Mouse (Mus musculus): ENCODE data around the gene Naga. TPM values are rescaled to one million over a fixed set of nuclear protein-coding genes. Genes with fewer than 3 reads are reported as not detected.
A peak's percentile ranks its signal among the peaks of the same experiment; 100 is the strongest.

Gene Naga
- polyA plus RNA-seq, 1 experiment from 2014 or later, result 27.1 TPM

DNA sequence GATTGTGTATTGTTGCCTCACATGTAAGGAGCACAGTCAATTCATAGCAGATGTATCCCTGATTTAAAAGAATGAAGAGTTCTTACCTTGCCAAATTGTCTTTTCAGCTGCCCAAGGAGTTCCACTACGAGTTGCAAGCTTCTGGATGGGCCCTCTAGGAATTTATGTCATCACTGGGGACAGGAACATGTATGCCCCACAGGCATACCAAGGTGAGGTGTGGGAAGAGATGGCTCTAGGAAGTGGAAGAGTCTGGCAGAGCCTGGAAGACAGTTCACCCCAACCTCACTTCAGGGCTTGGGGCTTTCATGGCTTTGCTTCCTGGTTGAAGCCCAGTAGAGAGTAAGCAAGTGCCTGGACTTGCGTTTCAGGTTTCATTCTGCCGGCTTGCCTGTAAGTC lies 30.3 kb downstream of the Naga start:
- Histone ChIP-seq H3K27me3 (replicated peaks) (no peaks in the 10 kb centered on the region), H3K9ac (no peak overlapping the region), H3K4me1 (no peaks in the 10 kb centered on the region), H3K9me3 (no peaks in the 10 kb centered on the region), H3K4me3 (no peak overlapping the region), H3K4me2 (replicated peaks) (no peak overlapping the region), H3K27ac (no peak overlapping the region), H3K36me3 (no peaks in the 10 kb centered on the region)
- 82% methylated on average over 3 of the region's 3 CpGs for WGBS
- no peak for ATAC-seq (ENCODE audit: low FRiP score, low read depth)

DNA sequence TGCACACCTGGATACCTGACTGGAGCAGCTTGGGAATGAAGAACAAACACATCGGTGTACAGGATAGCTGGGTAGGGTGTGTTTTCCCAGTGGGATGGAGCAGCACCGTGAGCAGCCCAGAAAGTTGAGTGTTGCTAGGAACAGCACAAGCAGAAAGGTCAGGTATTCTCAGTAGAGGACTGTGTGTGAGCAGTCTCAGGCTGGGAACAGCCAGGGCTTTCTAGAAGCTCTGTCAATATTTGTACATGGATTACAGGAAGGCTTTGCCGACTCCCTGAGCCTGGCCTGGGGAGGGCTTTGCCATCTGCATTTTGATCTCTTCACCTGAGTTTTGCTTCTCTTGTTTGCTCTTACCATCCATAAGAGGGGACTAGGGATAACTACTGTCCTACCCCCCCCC lies 31.6 kb downstream of the Naga start:
- H3K27me3 ChIP-seq (replicated peaks), result no peaks in the 10 kb centered on the region
- no peak overlapping the region for H3K27ac ChIP-seq
- 85% methylated on average over 3 of the region's 3 CpGs for WGBS
- no peak overlapping the region for H3K4me2 ChIP-seq (replicated peaks)
- H3K4me3 ChIP-seq, result no peak overlapping the region
- no peaks in the 10 kb centered on the region for H3K4me1 ChIP-seq
- H3K9ac ChIP-seq, result no peak overlapping the region
- no peak for ATAC-seq (ENCODE audit: low FRiP score, low read depth)
- no peaks in the 10 kb centered on the region for H3K36me3 ChIP-seq
- H3K9me3 ChIP-seq, result no peaks in the 10 kb centered on the region

DNA sequence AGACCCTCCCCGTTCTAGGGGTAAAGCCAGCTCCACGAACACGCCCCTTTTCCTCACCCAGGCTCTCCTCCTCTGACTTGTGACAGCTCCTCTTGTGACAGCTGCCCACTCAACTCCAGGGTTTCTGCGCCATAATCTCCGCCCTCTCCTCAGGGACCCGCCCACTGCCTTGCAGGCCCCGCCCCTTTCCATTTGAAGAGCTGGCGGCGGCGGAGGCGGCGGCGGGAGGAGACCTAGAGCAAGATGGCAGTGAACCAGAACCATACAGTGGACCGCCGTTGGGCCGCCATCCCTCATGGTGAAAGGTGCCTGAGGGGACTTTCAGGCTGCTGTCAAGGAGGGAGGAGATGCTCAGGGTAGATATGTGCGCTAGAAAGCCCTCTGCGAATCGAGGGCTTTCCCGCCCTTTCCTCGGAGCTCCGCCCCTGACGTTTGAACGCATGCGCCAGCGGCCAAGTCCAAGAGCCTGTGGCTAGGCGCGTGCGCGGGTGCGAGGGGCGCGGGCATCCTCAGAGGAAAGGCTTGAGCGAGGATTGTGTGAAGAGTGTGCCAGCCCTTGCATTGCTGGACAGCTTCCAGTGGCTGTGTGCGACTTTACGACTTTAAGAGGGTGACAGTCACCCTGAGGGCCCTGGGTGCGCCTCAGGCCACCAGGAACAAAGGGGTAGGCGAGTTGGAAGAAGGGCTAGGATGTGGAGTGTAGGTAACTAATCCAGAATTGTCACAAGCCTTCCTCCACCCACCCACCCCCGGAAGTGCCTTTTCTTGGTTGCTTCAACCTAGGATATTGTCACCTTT lies 39.8 kb downstream of the Naga start, which contains the start of gene Wbp2nl:
TSS of gene Wbp2nl (plus strand) at position 191 of the 798 bp plus-strand sequence.
- 58% methylated on average over 39 of the region's 39 CpGs for WGBS

DNA sequence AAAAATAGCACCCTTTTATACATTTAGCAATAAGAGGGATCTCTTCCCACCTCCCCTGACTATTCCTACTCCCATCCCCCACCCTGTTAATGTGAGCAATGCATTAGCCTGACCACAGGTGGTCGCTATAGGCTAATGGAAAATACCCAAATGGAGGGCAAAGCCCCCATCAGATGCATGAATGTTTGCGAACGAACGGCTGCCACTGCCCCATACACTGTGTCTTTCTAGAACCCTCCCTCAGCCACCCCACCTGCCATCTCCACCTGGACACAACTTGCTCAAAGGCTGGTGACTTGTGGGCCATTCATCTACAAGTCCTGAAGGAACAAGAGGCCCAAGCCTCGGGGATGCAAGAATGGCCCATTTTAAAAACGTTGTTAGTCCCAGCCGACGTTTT lies 44.7 kb downstream of the Naga start:
- H3K4me2 ChIP-seq (replicated peaks), result no peak overlapping the region
- no peak overlapping the region for H3K9ac ChIP-seq
- H3K4me3 ChIP-seq, result no peak overlapping the region
- peaks cover 29% of the 10 kb centered on the region for H3K36me3 ChIP-seq
- no peaks in the 10 kb centered on the region for H3K27me3 ChIP-seq (replicated peaks)
- WGBS, result 46% methylated on average over 8 of the region's 8 CpGs
- no peaks in the 10 kb centered on the region for H3K9me3 ChIP-seq
- H3K27ac ChIP-seq, result no peak overlapping the region
- H3K4me1 ChIP-seq, result peaks cover 19% of the 10 kb centered on the region
- ATAC-seq (ENCODE audit: low FRiP score, low read depth), result peak; percentile 30

More for the DNA sequence above, 39.8 kb downstream of the Naga start, which contains the start of gene Wbp2nl:
- Histone ChIP-seq H3K4me3 (no peak within 1 kb of the TSS), H3K4me2 (replicated peaks) (0 out of 2 replicates have a peak within 1 kb of the TSS, but pooled peaks have one; percentile 22), H3K27ac (no peak within 1 kb of the TSS), H3K4me1 (peaks cover 2% of the 10 kb centered on the region), H3K36me3 (no peaks in the 10 kb centered on the region), H3K9me3 (no peaks in the 10 kb centered on the region), H3K27me3 (replicated peaks) (0 out of 2 replicates have a peak, but pooled peaks cover 3% of the 10 kb centered on the region), H3K9ac (no peak within 1 kb of the TSS)
- no peak for ATAC-seq (ENCODE audit: low FRiP score, low read depth)

DNA sequence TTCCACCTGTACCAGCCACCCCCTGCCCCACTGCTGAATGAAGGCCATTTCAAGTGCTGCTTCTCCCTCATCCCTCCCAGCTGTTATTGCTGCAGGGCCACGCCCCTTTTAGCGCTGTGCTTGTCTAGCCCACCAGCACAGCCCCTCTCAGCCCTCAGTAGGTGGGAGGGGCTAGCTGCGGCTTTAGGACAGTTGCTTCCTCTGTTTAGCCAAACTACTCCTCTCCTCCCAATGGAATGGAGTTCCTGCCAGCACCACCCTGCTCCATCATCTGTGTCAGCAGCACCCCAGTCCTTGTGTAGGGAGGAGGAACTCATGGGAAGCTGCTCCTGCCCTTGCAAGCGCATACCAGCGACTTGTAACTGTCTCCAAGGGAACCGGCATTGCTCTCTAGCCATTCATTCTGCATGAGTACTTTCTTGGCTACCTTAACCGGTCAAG lies 45.4 kb downstream of the Naga start:
- 2% methylated on average over 7 of the region's 7 CpGs for WGBS
- no peaks in the 10 kb centered on the region for H3K9me3 ChIP-seq
- H3K9ac ChIP-seq, result no peak overlapping the region
- H3K36me3 ChIP-seq, result peaks cover 37% of the 10 kb centered on the region
- ATAC-seq (ENCODE audit: low FRiP score, low read depth), result peak; percentile 84
- peak overlapping the region; percentile 46 for H3K27ac ChIP-seq
- H3K4me1 ChIP-seq, result peaks cover 19% of the 10 kb centered on the region
- no peaks in the 10 kb centered on the region for H3K27me3 ChIP-seq (replicated peaks)
- H3K4me2 ChIP-seq (replicated peaks), result peak overlapping the region; percentile 42
- no peak overlapping the region for H3K4me3 ChIP-seq

DNA sequence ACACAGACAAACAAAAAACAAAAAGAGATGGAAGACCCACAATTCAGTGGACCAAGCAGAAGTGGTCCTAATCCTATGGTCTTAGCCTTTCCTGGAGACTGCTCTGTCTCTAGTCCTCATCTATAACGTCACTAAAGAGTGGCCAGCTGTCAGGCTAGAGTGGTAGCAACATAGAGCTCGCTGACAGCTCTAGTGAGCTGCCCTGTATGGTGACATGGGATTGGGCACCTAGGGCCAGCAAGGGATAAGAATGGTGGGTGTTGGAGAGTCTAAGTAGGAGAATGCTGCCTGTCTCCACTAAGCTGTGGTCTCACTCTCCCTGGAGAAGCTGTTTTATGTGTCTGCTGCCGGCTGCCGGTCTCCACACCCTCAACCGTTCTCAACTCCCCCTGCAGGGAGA lies 45.9 kb downstream of the Naga start:
- H3K9ac ChIP-seq, result no peak overlapping the region

DNA sequence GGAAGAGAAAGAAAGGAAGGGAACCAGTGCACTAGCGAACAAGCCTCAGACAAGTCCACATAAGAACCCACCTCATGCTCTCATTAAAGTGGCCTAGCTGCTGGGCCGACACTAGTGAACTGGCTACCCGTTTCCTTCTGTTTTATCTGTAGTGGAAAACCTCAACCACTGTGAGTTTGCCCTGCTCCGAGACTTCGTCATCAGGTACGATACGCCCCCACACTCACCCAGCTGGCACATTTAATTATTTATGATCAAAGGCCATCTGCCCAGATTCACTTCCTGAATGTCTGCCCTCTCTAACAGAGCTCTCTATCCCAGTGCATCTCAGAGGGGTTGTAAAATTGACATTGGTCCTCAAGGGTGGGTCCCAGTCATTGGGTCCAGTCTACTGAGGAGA lies 48.5 kb downstream of the Naga start:
- Histone ChIP-seq H3K27me3 (replicated peaks) (no peaks in the 10 kb centered on the region), H3K4me1 (peaks cover 19% of the 10 kb centered on the region), H3K36me3 (peaks cover 65% of the 10 kb centered on the region), H3K9me3 (no peaks in the 10 kb centered on the region), H3K9ac (no peak overlapping the region), H3K27ac (no peak overlapping the region), H3K4me3 (no peak overlapping the region), H3K4me2 (replicated peaks) (no peak overlapping the region)
- no peak for ATAC-seq (ENCODE audit: low FRiP score, low read depth)
- 81% methylated on average over 7 of the region's 7 CpGs for WGBS

More for the DNA sequence above, 45.9 kb downstream of the Naga start:
- Histone ChIP-seq H3K4me2 (replicated peaks) (peak overlapping the region; percentile 42), H3K27ac (peak overlapping the region; percentile 46), H3K4me3 (no peak overlapping the region), H3K36me3 (peaks cover 41% of the 10 kb centered on the region), H3K4me1 (peaks cover 19% of the 10 kb centered on the region), H3K27me3 (replicated peaks) (no peaks in the 10 kb centered on the region), H3K9me3 (no peaks in the 10 kb centered on the region)
- peak; percentile 30; the same call in 1 of the 2 replicates for ATAC-seq (ENCODE audit: low FRiP score, low read depth)
- 12% methylated on average over 5 of the region's 5 CpGs for WGBS

DNA sequence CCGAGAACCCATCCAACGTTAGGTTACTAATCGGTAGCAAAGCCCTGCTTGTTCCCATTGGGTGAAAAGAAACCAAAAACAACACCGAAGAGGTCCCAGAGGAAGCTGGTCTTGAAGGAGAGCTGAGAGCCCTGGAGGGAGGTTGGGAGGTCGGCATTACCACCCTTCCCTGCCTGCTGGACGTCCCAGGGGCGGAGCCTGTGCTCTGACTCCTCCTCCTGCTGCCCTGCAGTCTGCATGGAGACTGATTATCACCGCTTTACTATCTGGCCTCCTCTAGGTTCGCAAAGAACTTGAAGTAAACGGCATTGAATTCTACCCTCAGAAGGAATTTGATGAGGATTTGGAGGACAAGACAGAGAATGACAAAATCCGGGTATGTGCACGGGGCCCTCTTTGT lies 52.6 kb downstream of the Naga start:
- H3K4me3 ChIP-seq, result no peak overlapping the region
- H3K36me3 ChIP-seq, result peaks cover 92% of the 10 kb centered on the region
- H3K27me3 ChIP-seq (replicated peaks), result no peaks in the 10 kb centered on the region
- H3K4me2 ChIP-seq (replicated peaks), result no peak overlapping the region
- H3K9ac ChIP-seq, result no peak overlapping the region
- WGBS, result 66% methylated on average over 12 of the region's 12 CpGs
- no peaks in the 10 kb centered on the region for H3K4me1 ChIP-seq
- no peak for ATAC-seq (ENCODE audit: low FRiP score, low read depth)
- H3K9me3 ChIP-seq, result no peaks in the 10 kb centered on the region
- H3K27ac ChIP-seq, result no peak overlapping the region

DNA sequence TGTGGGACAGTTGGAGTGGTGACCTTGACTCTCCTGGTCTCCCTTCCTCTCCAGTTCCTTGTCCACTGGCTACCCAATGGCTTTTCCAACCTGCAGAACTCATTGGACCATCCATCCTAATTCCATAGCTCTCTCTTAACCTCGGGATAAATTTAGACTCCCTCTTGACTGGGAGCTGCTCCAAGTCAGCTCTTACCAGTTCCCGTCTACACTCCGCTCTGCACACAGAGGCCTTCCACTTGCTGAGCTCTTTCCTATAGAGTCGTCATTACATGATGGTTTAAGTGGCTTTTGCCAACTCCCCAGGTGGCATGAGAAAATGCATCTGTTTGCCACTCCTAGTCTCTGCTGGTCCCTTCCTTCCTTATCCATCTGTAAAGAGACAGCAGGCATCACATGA lies 58.1 kb downstream of the Naga start:
- Histone ChIP-seq H3K27me3 (replicated peaks) (no peaks in the 10 kb centered on the region), H3K9me3 (no peaks in the 10 kb centered on the region), H3K36me3 (peaks cover 72% of the 10 kb centered on the region), H3K4me1 (peaks cover 27% of the 10 kb centered on the region), H3K4me2 (replicated peaks) (no peak overlapping the region), H3K4me3 (no peak overlapping the region), H3K27ac (no peak overlapping the region), H3K9ac (no peak overlapping the region)
- no peak for ATAC-seq (ENCODE audit: low FRiP score, low read depth)
- 87% methylated on average over 4 of the region's 4 CpGs for WGBS

Other genes with a start within 250 kb of the Naga start
- gene Ccdc134, start 211.0 kb downstream of the Naga start, polyA plus RNA-seq (2016; fragmentation: Nextera tagmentation; extraction: Ambion mirVana), result 17.8 and 20.3 TPM in 2 replicates
- gene Srebf2, start 191.7 kb downstream of the Naga start, polyA plus RNA-seq (2016; fragmentation: Nextera tagmentation; extraction: Ambion mirVana), result 238 and 239 TPM in 2 replicates
- gene Shisa8, start 126.1 kb downstream of the Naga start, polyA plus RNA-seq (2016; fragmentation: Nextera tagmentation; extraction: Ambion mirVana), result 0.29 and 0.46 TPM in 2 replicates
- 0.10 and 0.22 TPM in 2 replicates for gene Tnfrsf13c, start 114.6 kb downstream of the Naga start, polyA plus RNA-seq (2016; fragmentation: Nextera tagmentation; extraction: Ambion mirVana)
- gene Cenpm, start 94.2 kb downstream of the Naga start, polyA plus RNA-seq (2016; fragmentation: Nextera tagmentation; extraction: Ambion mirVana), result 45.5 and 45.8 TPM in 2 replicates
- gene 1500009C09Rik, start 86.5 kb downstream of the Naga start, polyA plus RNA-seq (2016; fragmentation: Nextera tagmentation; extraction: Ambion mirVana), result 1.7 and 3.2 TPM in 2 replicates
- 235 and 268 TPM in 2 replicates for gene Sept3, start 64.0 kb downstream of the Naga start, polyA plus RNA-seq (2016; fragmentation: Nextera tagmentation; extraction: Ambion mirVana)
- gene Wbp2nl, start 40.0 kb downstream of the Naga start, polyA plus RNA-seq (2016; fragmentation: Nextera tagmentation; extraction: Ambion mirVana), result not detected in 2 replicates
- gene Pheta2, start within 50 bp of the Naga start, polyA plus RNA-seq (2016; fragmentation: Nextera tagmentation; extraction: Ambion mirVana), result 3.6 and 4.0 TPM in 2 replicates
- 285 and 313 TPM in 2 replicates for gene Smdt1, start within 50 bp of the Naga start, polyA plus RNA-seq (2016; fragmentation: Nextera tagmentation; extraction: Ambion mirVana)
- gene Ndufa6, start 15.4 kb upstream of the Naga start, polyA plus RNA-seq (2016; fragmentation: Nextera tagmentation; extraction: Ambion mirVana), result 302 and 313 TPM in 2 replicates
- gene Cyp2d22, start 41.3 kb upstream of the Naga start, polyA plus RNA-seq (2016; fragmentation: Nextera tagmentation; extraction: Ambion mirVana), result 2.2 and 2.9 TPM in 2 replicates
- not detected in 2 replicates for gene Cyp2d11, start 55.1 kb upstream of the Naga start, polyA plus RNA-seq (2016; fragmentation: Nextera tagmentation; extraction: Ambion mirVana)
- not detected in 2 replicates for gene Cyp2d10, start 68.3 kb upstream of the Naga start, polyA plus RNA-seq (2016; fragmentation: Nextera tagmentation; extraction: Ambion mirVana)
- gene Cyp2d9, start 94.5 kb upstream of the Naga start, polyA plus RNA-seq (2016; fragmentation: Nextera tagmentation; extraction: Ambion mirVana), result not detected in 2 replicates
- gene Cyp2d12, start 216.1 kb upstream of the Naga start, polyA plus RNA-seq (2016; fragmentation: Nextera tagmentation; extraction: Ambion mirVana), result not detected in 2 replicates

Measured in neural tube, embryonic 12.5 days (tissue).